Mouse (Mus musculus) MEL (cell line): ENCODE results near the gene Olfr721-ps1.

Experiments used
- CTCF ChIP-seq, 3 experiments: IDR thresholded peaks in 2 of 3; conservative IDR thresholded peaks in 1 of 3; 2 replicates each; pipeline ENCODE4 v1.5.1; 2011 to 2012; ENCODE audit warnings: low read length in 3 of 3, low read depth in 2 of 3, mild to moderate bottlenecking in 2 of 3, improper control_type of control experiment in 1 of 3, inconsistent platforms in 1 of 3, mixed read lengths in 1 of 3, moderate library complexity in 1 of 3; ENCODE audit not compliant: control insufficient read depth in 1 of 3, insufficient read depth in 1 of 3, poor library complexity in 1 of 3, severe bottlenecking in 1 of 3
- EP300 ChIP-seq, 2 experiments: IDR thresholded peaks; 2 replicates each; pipeline ENCODE4 v1.6.1; 2011; ENCODE audit warnings: improper control_type of control experiment in 2 of 2, low read length in 2 of 2, low read depth in 1 of 2, mild to moderate bottlenecking in 1 of 2
- GATA1 ChIP-seq: IDR thresholded peaks from 2 replicates; pipeline ENCODE4 v1.6.1; 2011; ENCODE audit warnings: low read depth, low read length, improper control_type of control experiment
- MAX ChIP-seq: IDR thresholded peaks from 2 replicates; pipeline ENCODE4 v1.6.1; 2011; ENCODE audit warnings: low read length, improper control_type of control experiment
- ZKSCAN1 ChIP-seq: IDR thresholded peaks from 2 replicates; pipeline ENCODE4 v1.6.1; 2012; ENCODE audit warnings: low read depth, mild to moderate bottlenecking, inconsistent platforms, low read length, improper control_type of control experiment, moderate library complexity

GRCm38 (mm10) chr14:14354511-14355359 is 46.4 kb upstream of the Olfr721-ps1 start:
- TF ChIP-seq CTCF (IDR thresholded peaks at IDR 0.05 in 2 of 3, conservative IDR thresholded peaks at IDR 0.05 in 1 of 3; ENCODE audit: control insufficient read depth in 1 of 3, insufficient read depth in 1 of 3, low read depth in 2 of 3, low read length in 3 of 3, poor library complexity in 1 of 3, severe bottlenecking in 1 of 3) (no peak), MAX (no peak), EP300 (IDR thresholded peaks at IDR 0.05; ENCODE audit: low read depth in 1 of 2, low read length in 2 of 2) (no peak), ZKSCAN1 (no peak), GATA1 (no peak)
